Mouse (Mus musculus) embryonic facial prominence, embryonic 10.5 days (tissue): ENCODE data around the gene Wnt2b. TPM values are rescaled to one million over a fixed set of nuclear protein-coding genes. Genes with fewer than 3 reads are reported as not detected.

ENCODE experiments used
- DNase-seq: peaks from one replicate; pipeline ENCODE4 v3.0.0-alpha.2; 2017; ENCODE audit warnings: low spot score
- H3K27ac ChIP-seq: fragments of 300-500 bp; sonication (generic); replicated peaks from 2 replicates; pipeline ENCODE4 v1.5.1; 2016; ENCODE audit warnings: mild to moderate bottlenecking
- H3K27me3 ChIP-seq: fragments of 300-500 bp; sonication (generic); replicated peaks from 2 replicates; pipeline ENCODE4 v1.6.1; 2016; ENCODE audit warnings: low read depth, mild to moderate bottlenecking; ENCODE audit not compliant: poor library complexity, severe bottlenecking
- H3K36me3 ChIP-seq: fragments of 300-500 bp; sonication (generic); replicated peaks from 2 replicates; pipeline ENCODE4 v1.6.1; 2016; ENCODE audit warnings: mild to moderate bottlenecking, moderate library complexity
- H3K4me1 ChIP-seq: fragments of 300-500 bp; sonication (generic); 2 replicates; pipeline ENCODE4 v1.6.1; 2016
- H3K4me3 ChIP-seq: fragments of 300-500 bp; sonication (generic); 2 replicates; pipeline ENCODE4 v1.5.1; 2016; ENCODE audit warnings: mild to moderate bottlenecking, moderate library complexity
- H3K9me3 ChIP-seq: fragments of 300-500 bp; sonication (generic); 2 replicates; pipeline ENCODE4 v1.6.1; 2016; ENCODE audit warnings: mild to moderate bottlenecking
- WGBS: fragments of 180-500 bp; shearing (Covaris S2); methylation state at CpG from one replicate; pipeline ENCODE4 v1.1.7; 2016; 5-methylcytosine and 5-hydroxymethylcytosine counted together
- polyA plus RNA-seq: library from polyadenylated mRNA; unstranded; fragments of >200 nt; fragmentation: Nextera tagmentation; extraction: Ambion mirVana; gene quantifications from 2 replicates; pipeline ENCODE4 v1.2.1, GENCODE M21; 2016

The Wnt2b gene
- polyA plus RNA-seq, 1 experiment from 2014 or later, result 0.66 TPM

DNA sequence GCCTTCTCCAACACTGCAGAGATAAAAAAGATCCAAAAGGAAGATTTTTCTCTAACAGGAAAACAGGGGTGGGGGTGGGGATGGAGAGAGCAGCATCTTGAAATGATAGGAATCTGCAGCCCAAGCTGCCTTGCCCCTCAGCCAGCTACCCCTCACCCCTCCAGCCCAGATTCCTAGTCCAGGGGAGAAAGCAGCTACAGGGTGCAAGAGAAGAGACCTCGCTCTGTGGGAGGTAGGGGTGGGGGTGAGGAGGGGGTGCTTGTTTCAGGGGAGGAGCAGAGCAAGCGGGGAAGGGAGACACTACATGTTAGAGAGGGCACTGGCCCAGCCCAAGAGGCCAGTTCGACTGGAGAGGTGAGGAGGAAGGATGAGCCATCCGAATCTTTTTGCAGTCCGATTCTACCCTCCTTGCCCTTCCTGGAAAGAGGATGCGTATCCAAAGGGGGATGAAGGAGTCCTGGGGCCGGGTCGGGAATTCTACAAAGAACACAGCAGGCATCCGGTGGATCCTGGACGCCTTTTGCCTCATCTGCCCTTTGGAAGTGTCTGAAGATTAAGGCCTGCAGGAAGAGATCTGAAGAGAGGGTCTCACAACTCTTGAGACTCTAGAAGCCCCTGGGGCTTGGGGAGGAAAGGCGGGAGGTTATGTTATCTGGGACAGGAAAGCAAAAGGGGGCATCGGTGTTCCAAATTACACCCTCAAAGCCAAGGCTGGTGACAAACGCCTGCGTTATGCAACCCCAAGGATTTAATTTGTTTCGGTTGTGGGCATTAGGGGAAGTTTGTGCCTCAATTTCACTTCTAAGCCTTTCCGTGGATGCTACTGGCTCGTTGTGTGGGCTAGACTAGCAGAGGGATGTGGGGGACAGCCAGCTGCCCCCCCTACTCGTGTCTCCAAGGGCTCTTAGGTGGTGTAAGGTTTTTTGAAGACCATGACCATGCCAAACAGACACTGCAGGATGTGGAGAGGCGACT lies 1.4 kb downstream of the Wnt2b start:
- no peak overlapping the region for H3K27ac ChIP-seq
- H3K27me3 ChIP-seq, result peaks cover 73% of the 10 kb centered on the region
- DNase-seq, result no peak
- WGBS, result 7% methylated on average over 19 of the region's 19 CpGs
- H3K4me1 ChIP-seq, result peaks cover 61% of the 10 kb centered on the region
- no peaks in the 10 kb centered on the region for H3K9me3 ChIP-seq
- H3K36me3 ChIP-seq, result peaks cover 4% of the 10 kb centered on the region; the same call in 1 of the 2 replicates
- peak overlapping the region; percentile 62 for H3K4me3 ChIP-seq

DNA sequence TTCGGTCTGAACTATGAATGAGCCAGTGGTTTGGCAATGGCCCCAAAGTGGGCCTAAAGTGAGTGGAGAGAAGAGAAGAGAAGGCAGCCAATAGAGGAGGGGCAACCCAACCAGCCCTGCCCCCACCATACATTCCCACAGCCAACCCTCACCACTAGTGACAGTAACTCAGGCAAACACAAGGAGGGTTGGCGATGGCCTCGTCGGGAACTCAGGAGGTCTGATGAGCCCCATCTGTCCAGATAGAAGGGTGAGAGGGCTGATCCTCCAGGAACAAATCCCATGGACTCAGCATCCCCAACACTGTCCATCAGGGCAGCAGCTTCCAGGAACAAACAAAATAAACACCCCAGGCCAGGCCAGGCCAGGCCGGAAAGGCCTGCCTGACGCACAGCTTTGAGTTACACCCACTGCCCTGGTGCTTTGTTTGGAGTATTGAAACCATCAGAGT lies 5.6 kb downstream of the Wnt2b start:
- 77% methylated on average over 6 of the region's 6 CpGs for WGBS
- DNase-seq, result no peak
- Histone ChIP-seq H3K27me3 (peaks cover 32% of the 10 kb centered on the region), H3K9me3 (no peaks in the 10 kb centered on the region), H3K4me1 (peaks cover 27% of the 10 kb centered on the region), H3K27ac (no peak overlapping the region), H3K4me3 (no peak overlapping the region), H3K36me3 (peaks cover 40% of the 10 kb centered on the region)

DNA sequence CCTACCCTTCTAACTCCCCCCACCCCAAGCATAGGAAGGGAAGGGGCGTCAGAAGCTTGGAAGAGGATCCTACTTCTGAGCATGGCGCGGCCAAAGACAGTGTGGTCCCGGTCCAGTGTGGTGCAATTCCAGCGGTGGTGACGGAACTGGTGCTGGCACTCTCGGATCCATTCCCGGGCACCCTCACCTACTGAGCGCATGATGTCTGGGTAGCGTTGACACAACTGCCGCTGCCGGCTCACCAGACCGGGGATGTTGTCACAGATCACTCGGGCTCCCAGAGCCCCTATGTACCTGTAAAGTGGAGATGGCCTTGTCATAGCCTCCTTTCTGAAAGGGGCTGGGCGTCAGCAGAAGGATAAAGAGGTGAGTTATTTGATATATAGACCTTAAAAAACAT lies 7.2 kb downstream of the Wnt2b start:
- 94% methylated on average over 15 of the region's 15 CpGs for WGBS
- Histone ChIP-seq H3K4me1 (peaks cover 11% of the 10 kb centered on the region), H3K9me3 (no peaks in the 10 kb centered on the region), H3K27ac (no peak overlapping the region), H3K27me3 (peaks cover 16% of the 10 kb centered on the region), H3K36me3 (peaks cover 54% of the 10 kb centered on the region), H3K4me3 (no peak overlapping the region)
- DNase-seq, result no peak

DNA sequence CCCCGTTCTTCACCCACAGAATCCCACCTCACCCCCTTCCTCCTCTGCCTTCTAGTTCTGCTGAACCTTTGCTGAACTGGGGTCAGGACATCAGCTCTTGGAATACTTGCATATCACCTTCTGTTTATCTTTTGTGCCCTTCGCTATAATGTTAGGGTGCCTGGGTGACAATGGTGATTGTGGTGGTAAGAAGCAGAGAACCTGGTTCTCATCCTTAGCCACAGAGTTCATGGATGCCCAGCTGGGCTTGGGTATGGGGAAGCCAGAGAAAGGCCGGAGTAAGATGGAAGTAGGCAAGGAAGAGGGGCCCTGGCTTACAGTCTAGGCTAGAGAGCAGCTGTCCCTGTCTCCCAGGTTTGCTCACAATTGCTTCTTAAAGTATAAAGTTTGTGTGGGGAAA lies 7.6 kb downstream of the Wnt2b start:
- Histone ChIP-seq H3K27ac (no peak overlapping the region), H3K36me3 (peaks cover 54% of the 10 kb centered on the region), H3K4me3 (no peak overlapping the region), H3K4me1 (peaks cover 10% of the 10 kb centered on the region), H3K9me3 (no peaks in the 10 kb centered on the region), H3K27me3 (peaks cover 12% of the 10 kb centered on the region)
- WGBS, result 94% methylated on average over 3 of the region's 3 CpGs
- DNase-seq, result no peak

- H3K9me3 ChIP-seq, result no peaks in the 10 kb centered on the region
- WGBS, result 93% methylated on average over 23 of the region's 23 CpGs
- peaks cover 62% of the 10 kb centered on the region for H3K36me3 ChIP-seq
- H3K4me1 ChIP-seq, result peaks cover 10% of the 10 kb centered on the region
- no peak overlapping the region for H3K27ac ChIP-seq
- DNase-seq, result no peak
- H3K27me3 ChIP-seq, result peaks cover 1% of the 10 kb centered on the region
- H3K4me3 ChIP-seq, result no peak overlapping the region
These were observed 8.6 kb downstream of the Wnt2b start for GRCm38 (mm10) chr3:104952891-104953670.

DNA sequence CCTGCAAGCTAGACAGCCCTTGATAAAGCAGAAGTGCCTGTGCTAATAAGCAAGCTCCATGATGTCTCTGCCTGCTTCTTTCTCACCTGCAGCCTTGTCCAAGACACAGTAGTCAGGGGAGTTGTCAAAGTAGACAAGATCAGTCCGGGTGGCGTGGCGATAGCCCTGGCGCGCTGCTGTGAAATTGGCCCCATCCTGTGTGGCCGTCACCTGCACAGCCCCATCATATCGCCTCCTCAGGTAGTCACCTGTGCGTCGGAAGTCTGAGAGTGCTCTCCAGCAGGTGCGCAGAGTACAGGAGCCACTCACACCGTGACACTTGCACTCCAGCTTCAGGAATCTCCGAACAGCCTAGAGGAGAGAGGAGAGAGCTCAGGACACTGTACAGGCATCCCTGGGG lies 10.8 kb downstream of the Wnt2b start:
- Histone ChIP-seq H3K4me3 (no peak overlapping the region), H3K4me1 (no peaks in the 10 kb centered on the region; the same call in 1 of the 2 replicates), H3K9me3 (no peaks in the 10 kb centered on the region), H3K36me3 (peaks cover 81% of the 10 kb centered on the region), H3K27ac (no peak overlapping the region), H3K27me3 (no peaks in the 10 kb centered on the region)
- 94% methylated on average over 12 of the region's 12 CpGs for WGBS
- no peak for DNase-seq

GRCm38 (mm10) chr3:104944894-104945293 lies 16.8 kb downstream of the Wnt2b start:
- no peak for DNase-seq
- H3K27me3 ChIP-seq, result no peaks in the 10 kb centered on the region

DNA sequence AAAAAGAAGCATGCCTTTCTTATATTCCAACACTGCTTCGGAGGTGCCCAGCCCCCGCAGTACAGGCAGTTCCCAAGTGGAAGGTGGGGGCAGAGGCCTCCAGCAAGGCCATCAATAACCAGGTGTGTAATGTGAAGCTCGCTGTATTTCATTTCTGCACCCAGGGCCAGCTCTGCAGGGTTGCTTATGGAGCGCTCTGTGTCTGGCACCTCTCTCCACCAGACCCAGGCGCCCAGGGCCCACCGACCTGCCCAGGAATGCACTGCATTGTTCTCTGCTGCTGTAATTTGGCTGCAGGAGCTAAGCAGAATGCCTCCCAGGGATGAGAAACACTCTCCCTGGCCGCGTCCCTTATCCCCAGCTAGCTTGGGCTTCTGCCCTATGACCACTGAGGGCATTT lies 18.4 kb downstream of the Wnt2b start:
- H3K4me3 ChIP-seq, result no peak overlapping the region
- H3K27ac ChIP-seq, result peak overlapping the region; percentile 5
- H3K4me1 ChIP-seq, result peaks cover 46% of the 10 kb centered on the region
- H3K9me3 ChIP-seq, result no peaks in the 10 kb centered on the region
- no peaks in the 10 kb centered on the region for H3K27me3 ChIP-seq
- peaks cover 52% of the 10 kb centered on the region for H3K36me3 ChIP-seq
- peak; percentile 44 for DNase-seq
- 42% methylated on average over 8 of the region's 8 CpGs for WGBS

More at GRCm38 (mm10) chr3:104944894-104945293, 16.8 kb downstream of the Wnt2b start:
- Histone ChIP-seq H3K27ac (no peak overlapping the region), H3K36me3 (peaks cover 52% of the 10 kb centered on the region), H3K9me3 (no peaks in the 10 kb centered on the region), H3K4me1 (peaks cover 39% of the 10 kb centered on the region), H3K4me3 (no peak overlapping the region)
- WGBS, result 80% methylated on average over 9 of the region's 9 CpGs

GRCm38 (mm10) chr3:104942682-104943081 lies 19.0 kb downstream of the Wnt2b start:
- H3K36me3 ChIP-seq, result peaks cover 45% of the 10 kb centered on the region

GRCm38 (mm10) chr3:104940691-104941090 lies 21.0 kb downstream of the Wnt2b start:
- Histone ChIP-seq H3K27ac (peak overlapping the region; percentile 35), H3K4me1 (peaks cover 51% of the 10 kb centered on the region), H3K4me3 (no peak overlapping the region), H3K9me3 (no peaks in the 10 kb centered on the region), H3K36me3 (peaks cover 30% of the 10 kb centered on the region), H3K27me3 (no peaks in the 10 kb centered on the region)
- 53% methylated on average over 6 of the region's 6 CpGs for WGBS
- peak; percentile 53 for DNase-seq

More at GRCm38 (mm10) chr3:104942682-104943081, 19.0 kb downstream of the Wnt2b start:
- 41% methylated on average over 5 of the region's 5 CpGs for WGBS
- no peak overlapping the region for H3K4me3 ChIP-seq
- peak overlapping the region; percentile 5 for H3K27ac ChIP-seq
- no peaks in the 10 kb centered on the region for H3K9me3 ChIP-seq
- DNase-seq, result no peak
- H3K4me1 ChIP-seq, result peaks cover 51% of the 10 kb centered on the region
- no peaks in the 10 kb centered on the region for H3K27me3 ChIP-seq

DNA sequence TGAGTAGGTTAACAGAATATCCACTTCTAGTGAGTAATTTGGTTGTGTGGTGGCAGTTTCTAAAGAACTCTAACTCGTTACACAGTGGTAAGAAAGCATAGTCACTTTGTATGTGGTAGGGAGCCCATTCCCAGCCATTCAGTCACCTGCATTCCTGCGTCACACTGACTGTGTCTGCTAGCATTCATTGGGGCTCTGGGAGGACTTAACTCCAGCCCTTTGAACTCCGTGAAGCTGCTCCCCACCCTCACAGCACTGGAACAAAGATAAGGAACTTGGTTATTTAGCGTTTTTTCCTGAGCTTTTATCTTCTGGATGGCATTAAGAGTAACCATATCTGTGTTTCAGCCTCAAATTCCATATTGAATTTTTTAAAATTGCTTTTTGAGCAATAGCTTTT lies 23.4 kb downstream of the Wnt2b start:
- WGBS, result 46% methylated on average over 4 of the region's 4 CpGs
- Histone ChIP-seq H3K27ac (no peak overlapping the region), H3K4me1 (peaks cover 36% of the 10 kb centered on the region)

DNA sequence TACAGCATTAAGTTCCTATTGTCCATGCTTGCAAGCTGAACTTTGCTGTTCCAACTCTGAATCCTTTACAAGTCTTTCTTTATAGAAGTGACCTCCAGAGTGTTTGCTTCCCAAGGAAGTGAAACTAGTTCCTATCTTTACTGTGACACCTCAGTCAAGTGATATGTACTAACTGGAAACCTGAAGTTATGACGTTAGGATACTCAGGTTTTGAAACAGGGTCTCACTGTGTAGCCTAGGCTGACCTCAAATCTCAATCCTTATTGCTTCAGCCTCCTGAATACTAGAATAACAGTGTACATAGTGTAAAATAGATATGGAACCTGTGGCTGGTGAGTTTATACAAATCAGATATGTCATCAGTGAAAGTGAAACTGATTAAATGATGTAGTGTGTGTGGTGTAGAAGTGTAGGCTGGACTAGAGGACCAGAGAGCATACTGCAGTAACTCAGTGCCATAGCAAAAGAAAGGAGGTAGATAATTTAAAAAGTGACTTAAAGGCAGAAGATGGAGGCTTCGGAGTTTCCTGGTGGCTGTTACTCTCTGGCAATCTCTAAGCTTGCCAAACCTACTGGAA lies 23.9 kb downstream of the Wnt2b start:
- Histone ChIP-seq H3K4me1 (peaks cover 31% of the 10 kb centered on the region), H3K27ac (no peak overlapping the region)
- 88% methylated on average over 2 of the region's 2 CpGs for WGBS

More for the DNA sequence above, 23.4 kb downstream of the Wnt2b start:
- H3K27me3 ChIP-seq, result no peaks in the 10 kb centered on the region
- no peak overlapping the region for H3K4me3 ChIP-seq
- H3K9me3 ChIP-seq, result no peaks in the 10 kb centered on the region
- DNase-seq, result no peak
- peaks cover 36% of the 10 kb centered on the region for H3K36me3 ChIP-seq

More for the DNA sequence above, 23.9 kb downstream of the Wnt2b start:
- Histone ChIP-seq H3K36me3 (peaks cover 33% of the 10 kb centered on the region), H3K27me3 (no peaks in the 10 kb centered on the region), H3K9me3 (no peaks in the 10 kb centered on the region), H3K4me3 (no peak overlapping the region)
- DNase-seq, result no peak
